Mouse (Mus musculus) cerebellum, adult 9-11 months (tissue): Measurements from ENCODE around the gene Arpc5.
"Not testable (repeated sequence)": the region's sequence is repeated elsewhere in the genome, so short reads cannot be mapped to it uniquely, and the experiment has no call there.

ENCODE experiments used
- DNase-seq: peaks from one replicate; pipeline ENCODE4 v3.0.0; 2022

Gene Arpc5

GRCm38 (mm10) chr1:152766032-152766772 is at the start of gene Arpc5, which contains the start of gene Rgl1:
Arpc5 (plus strand) TSS chr1:152766542.
Rgl1 (minus strand) TSS chr1:152766351.
- DNase-seq: peak; percentile 97

DNA sequence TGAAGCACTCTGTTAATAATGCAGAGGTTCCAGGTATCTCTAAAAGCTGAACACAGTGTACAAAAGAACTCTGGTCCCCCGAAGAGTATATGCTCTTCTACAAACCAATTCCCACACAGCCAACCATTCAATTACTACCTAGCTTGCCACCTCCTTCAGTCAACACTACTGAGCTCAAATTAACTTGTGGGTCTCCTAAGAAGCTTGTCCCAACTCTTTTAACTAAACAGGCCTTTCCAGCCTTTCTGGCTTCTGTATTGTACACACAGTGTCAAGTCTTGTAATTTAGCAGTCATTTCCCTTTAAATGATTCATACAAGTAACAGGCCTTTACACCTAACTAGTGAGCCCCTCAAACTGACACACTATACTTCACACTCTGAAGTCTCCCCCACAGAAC is 49.0 kb upstream of the Arpc5 start:
- DNase-seq: no peak

DNA sequence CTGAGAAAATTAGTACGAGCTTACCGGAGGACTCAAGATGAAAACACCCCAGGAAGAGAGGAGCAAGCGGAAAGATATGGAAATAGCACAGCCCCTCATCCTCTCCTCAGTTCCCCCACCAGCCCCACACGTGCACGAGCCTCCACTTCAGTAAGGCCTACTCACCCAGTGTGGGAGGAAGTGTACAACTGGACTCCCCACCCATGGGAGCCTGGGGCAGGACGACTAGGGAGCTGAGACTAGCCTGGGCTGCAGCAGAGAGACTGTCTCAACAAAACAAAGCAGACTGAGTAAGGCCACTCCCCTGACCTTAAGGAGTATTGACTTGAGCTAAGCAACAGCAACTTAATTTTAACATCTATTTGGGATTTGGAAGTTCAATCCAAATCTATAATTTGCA is 48.1 kb upstream of the Arpc5 start:
- DNase-seq: no peak

GRCm38 (mm10) chr1:152720969-152721368 is 45.4 kb upstream of the Arpc5 start:
- DNase-seq: no peak

DNA sequence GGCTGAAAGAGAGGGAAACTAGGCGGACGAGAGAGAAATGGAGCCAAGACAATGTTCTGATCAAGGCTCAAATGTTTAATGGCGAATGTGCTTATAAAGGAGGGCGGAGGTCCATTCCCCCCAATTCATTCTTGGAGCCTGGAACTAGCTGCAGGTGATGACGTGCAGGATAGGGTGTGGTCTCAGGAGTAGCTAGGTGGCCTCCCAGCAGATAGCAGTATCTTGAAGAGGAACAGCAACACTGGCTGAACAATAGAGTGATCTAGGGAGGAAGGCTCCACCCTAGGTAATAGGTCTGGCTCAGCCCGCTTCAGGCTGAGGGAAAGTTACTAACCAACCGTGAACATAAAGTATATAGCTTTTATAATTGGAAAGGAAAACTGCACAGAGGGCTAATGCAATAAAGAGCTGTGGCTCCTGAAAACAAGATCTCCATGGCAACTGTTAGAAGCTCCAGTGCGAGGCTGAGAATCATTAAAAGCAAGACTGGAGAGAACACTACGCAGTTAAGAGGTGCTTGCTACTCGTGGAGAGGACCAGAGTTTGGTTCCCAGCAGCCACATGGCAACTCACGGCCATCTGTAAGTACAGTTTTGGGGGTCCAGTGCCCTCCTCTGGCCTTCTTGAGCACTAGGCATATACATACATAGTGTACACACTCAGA is 44.7 kb upstream of the Arpc5 start:
- DNase-seq: no peak

GRCm38 (mm10) chr1:152724286-152724685 is 42.1 kb upstream of the Arpc5 start:
- no peak for DNase-seq

DNA sequence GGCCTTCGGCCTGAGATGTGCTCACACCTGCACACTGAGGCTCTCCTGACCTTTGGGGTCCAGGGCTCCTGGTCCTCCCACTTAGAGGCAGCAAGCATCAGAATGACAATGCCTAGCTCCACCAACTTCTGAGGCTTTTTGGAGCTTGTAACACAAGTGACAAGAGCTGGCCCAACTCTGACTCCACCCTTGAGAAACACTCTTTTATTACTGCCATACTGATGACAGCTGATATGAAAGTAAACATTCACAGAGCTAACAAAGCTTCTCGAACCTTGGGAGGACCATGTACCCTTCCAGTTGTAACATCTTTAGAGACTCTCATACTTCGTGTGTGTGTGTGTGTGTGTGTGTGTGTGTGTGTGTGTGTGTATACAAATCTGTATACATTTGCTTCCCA is 40.2 kb upstream of the Arpc5 start:
- DNase-seq: no peak

DNA sequence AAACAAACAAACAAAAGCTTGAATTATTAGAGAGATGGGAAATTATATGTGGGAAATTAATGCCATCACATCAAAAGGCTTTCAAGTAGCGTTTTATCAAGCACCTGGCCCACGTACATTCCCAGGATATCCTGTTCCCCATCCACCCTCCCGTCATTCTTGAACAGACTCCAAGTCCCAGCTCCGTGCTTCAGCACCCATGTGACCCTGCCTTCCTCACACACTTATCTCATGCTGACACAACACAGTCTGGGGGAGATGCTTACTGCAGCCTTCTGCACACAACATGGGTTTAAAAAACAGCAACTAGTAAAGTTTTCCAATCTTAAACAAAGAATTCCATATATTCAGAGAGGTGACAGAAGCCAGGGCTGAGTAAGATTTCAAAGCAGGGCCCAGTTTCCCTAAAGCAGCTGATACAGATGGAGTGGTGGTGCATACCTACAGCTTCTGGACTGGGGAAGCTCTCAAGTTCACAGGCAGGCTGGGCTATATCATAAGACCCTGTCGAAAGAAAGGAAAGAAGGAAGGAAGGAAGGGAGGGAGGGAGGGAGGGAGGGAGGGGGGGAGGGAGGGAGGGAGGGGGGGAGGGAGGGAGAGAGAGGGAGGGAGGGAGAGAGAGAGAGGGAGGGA is 38.6 kb upstream of the Arpc5 start:
- no peak for DNase-seq

GRCm38 (mm10) chr1:152738793-152739192 is 27.5 kb upstream of the Arpc5 start:
- DNase-seq: no peak

GRCm38 (mm10) chr1:152739374-152739773 is 27.0 kb upstream of the Arpc5 start:
- DNase-seq: no peak

DNA sequence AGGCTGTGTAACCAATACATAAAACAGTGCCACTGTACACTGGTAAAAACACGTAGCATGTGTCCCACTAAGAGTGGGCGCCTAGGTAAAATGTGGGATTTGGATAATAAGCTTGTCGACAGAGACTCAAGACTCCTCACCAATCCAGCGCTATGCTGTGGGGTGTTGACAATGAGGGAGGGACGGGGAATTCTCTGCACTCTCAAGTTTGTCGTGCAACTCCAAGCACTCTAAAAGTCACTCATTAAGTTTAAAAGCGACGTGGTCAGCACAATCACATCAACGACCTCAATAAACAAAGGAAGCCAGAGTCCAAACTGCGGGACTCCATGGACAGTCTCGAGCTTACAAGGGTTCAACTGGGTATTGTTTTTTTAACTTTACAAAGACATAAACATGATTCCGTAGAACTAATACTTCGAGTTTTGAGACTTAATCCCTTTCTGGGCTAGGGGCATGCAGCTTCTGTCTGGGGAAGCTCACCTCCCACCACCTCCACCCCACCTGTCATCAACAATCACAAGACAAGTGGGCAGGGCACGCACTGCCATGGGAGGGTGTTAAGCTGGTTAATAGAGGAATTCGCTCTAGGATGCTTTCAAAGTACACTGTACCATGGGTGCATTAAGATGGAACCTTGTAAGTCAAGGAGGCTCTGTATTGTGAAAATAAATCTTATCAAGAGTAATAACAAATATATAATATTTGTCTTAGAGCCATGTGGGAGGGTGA is 23.1 kb upstream of the Arpc5 start:
- no peak for DNase-seq

GRCm38 (mm10) chr1:152746426-152746825 is 19.9 kb upstream of the Arpc5 start:
- peak; percentile 70 for DNase-seq

DNA sequence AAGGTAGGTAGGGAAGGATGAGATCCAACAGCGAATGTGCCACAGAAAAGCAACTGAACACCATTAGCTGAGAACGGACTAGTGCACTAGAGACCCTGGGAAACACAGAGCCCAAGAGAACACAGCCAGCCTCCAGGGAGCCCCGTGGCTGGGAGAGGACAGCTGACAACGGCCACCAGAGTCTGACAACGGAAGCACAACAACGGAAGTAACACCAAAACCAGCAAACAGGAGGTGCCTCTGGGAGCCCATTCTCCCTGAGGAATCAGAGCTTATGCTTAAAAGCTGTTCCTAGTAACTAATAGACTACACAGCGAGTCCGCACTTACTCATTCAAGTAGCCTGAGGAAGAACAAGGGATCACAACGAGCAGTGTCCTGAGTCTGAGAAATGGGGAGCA is 17.1 kb upstream of the Arpc5 start:
- no peak for DNase-seq

DNA sequence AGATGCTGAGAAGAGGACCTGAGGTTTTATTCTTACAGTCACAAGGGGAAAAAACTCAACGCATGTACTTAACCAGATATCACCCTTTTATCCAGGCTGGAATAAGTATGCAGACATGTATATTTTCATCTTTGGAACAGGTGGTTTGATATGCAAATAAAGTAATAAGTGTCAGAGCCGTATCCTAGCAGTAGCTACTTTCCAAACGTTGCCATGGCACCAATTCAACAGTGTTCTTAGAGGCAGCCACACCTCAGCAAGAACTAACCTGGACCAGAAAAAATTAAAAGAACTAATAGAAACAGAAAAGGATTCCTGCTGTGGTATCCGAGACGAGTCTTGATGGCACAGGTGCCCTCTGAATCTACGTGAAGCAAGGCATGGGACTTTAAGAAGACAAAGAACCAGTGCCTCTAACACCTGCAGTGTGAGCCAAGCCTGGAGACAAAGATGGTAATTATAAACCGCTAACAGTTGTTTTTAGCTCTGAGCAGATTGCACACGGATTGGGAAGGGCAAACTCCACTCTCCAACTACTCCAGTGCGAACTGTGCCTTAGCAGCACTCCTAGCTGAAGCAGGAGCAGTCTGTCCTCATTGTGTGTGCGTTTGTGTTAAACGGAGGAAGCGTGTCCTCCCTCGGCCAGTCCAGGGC is 15.9 kb upstream of the Arpc5 start, which contains the start of gene Apobec4:
TSS of gene Apobec4 (plus strand) at position 240 of the 654 bp plus-strand sequence.
- no peak for DNase-seq

GRCm38 (mm10) chr1:152761791-152762190 is 4.6 kb upstream of the Arpc5 start:
- DNase-seq: no peak

- DNase-seq: no peak
Observed at GRCm38 (mm10) chr1:152766804-152767748, 734 bp downstream of the Arpc5 start.

DNA sequence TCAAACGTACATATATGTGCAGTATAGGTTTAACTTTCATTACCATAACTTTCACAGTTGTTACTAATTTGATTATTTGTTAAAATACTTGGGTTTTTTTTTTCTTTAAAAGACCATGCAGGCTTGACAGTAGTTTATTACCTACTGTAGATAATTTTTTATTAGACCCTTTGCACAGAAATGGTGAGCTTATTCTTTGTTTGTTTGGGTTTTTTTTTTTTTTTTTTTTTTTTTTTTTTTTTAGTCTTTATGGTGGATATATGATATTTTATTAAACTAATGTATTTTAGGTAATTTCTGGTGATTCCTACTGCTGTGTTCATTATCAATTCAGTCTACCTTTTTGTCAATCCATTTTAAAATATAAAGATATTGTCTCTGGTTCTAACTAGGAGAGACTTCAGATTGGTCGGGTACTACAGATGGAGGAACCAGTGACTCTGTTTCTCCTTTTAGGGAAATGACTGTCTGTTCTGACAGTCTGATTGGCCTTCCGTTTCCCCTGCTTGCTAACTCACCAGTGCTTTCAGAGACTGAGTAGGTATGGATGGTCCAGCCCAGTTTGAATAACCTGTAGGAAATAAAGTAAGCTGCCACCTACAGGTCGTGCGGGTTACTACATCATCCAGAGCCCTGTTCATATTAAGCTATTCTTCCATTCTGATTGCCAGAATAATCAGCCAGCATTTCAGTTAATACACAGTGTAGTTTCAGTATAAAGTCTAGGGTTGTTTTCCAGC is 1.6 kb downstream of the Arpc5 start:
- peak; percentile 84 for DNase-seq

- DNase-seq: no peak
Observed at GRCm38 (mm10) chr1:152771016-152771415, 4.7 kb downstream of the Arpc5 start.

DNA sequence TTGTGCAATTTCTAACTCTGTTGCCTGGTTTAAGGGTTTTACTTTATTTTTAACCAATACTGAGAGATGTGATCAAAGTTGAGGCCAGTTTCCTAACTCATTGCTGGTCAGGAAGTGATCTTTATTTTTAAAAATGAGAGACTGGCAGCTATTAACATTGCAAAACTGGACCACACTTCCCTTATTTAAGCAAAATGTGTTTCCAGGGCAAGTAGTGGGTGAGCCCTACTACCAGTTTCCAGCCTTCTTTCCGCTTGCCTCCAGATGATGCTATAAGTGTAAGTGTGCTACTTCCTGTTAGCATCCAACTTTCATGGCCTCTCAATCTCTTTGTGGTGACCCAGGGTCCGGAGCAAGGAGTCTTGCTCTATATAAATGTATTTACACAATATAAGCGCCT is 8.3 kb downstream of the Arpc5 start:
- DNase-seq: not testable (repeated sequence)

DNA sequence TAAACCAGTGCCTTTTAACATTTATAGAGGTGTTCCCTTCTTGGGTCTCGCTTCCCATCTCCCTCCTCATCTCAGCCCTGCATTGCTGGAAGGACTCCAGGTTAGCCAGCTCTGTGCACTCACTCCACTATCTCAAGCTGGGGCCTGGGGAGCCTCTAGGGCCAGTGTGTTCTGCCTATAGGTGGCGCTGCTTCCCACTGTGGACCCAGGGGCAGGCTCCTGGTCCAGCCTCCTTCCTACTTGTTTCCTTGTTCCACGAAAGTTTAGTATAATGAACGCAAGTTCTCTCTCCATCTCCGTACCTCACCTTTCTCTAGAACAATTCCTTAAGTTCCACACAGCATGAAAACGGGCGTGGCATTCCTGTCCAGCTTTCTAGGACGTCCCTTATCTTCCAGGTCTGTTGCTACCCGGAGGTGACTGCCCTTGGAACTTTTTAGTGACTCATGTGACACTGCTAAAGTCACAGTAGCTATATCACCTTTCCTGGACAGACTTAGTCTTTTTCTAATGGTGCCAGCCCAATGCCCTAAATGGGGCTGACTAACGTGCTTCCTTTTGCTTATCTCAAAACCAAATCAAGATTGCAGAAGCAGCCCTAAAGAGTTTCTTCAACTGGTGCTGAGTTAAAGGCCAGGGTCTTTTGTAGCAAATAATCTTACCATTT is 12.9 kb downstream of the Arpc5 start:
- DNase-seq: peak; percentile 40
